Mouse (Mus musculus): ENCODE results near the gene Tmod1.

GRCm38 (mm10) chr4:46087427-46087771, 48.7 kb downstream of the Tmod1 start:
- TF ChIP-seq POLR2A (IDR thresholded peaks at IDR 0.05; ENCODE audit: extremely low read depth, insufficient read depth, low read length) (no peak), CTCF (IDR thresholded peaks at IDR 0.05; ENCODE audit: extremely low read depth, insufficient read depth, low read length) (no peak)
